In the genomic region with DNA sequence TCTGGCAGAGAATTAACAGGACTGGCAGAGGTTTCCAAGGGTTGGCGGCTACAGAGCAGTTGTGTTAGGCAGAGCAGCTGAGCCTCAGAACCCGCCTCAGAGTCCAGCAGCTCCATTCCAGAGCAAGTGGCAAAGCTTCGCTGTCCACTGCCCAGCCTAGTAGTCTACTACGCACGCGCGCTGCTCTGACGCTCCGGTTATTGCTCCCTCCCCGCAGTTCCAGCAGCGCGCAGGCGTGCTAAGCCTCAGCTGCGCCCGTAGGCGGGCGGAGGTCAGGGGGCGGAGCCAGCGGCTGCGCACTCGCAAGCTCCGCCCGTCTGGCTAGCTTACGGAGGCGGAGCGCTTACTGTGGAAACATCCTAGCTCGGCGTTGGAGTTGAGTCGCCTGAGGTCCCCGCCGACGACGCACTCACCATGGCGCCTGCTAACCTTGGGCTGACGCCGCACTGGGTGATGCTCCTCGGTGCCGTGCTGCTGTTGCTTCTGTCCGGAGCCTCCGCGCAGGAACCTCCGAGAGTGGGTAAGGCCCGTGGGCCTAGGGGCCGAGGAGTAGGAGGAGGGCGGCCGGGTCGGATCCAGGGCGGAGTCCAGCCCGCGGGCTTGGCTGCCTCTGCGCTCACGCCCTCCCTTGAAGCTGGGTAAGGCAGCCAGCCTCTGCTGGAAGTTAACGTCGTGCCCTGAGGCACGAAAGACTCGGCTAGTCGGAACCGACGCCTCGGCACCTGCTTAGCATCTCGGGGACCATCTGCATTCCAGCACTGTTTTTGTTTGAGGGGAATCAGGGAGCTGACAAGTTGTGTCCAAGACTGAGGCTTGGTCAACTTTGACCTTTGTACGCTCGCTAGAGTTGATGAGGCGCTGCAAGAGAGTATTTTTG, we compare ENCODE assay signal across 7 mouse cellular contexts. TPM values are rescaled to one million over a fixed set of nuclear protein-coding genes. Genes with fewer than 3 reads are reported as not detected.
DNase-seq lines count a peak whose midpoint lies in the region; ATAC-seq and TF ChIP-seq lines count a peak whose summit lies in the region.

A gene (plus strand): TSS at position 313 of the 877 bp plus-strand sequence.

- peak; percentile 97 for DNase-seq in adrenal gland, postnatal 10 days
- DNase-seq in embryonic facial prominence, embryonic 10.5 days (ENCODE audit: low spot score): peak; percentile 97
- no peak for DNase-seq in gonadal fat pad, adult 2 months (ENCODE audit: low read depth)
- DNase-seq in left cerebral cortex, postnatal 4 days: peak; percentile 98

- peaks cover 35% of the 10 kb centered on the region for H3K4me1 ChIP-seq in embryonic facial prominence, embryonic 10.5 days
- peaks cover 11% of the 10 kb centered on the region for H3K4me1 ChIP-seq in intestine, postnatal 0 days (replicated peaks; ENCODE audit: control insufficient read depth, insufficient read depth, low read length)
- peaks cover 18% of the 10 kb centered on the region for H3K4me1 ChIP-seq in midbrain, embryonic 12.5 days
- H3K4me1 ChIP-seq in small intestine, adult 2 months (ENCODE audit: control insufficient read depth, insufficient read depth, insufficient read length, low read length): peaks cover 26% of the 10 kb centered on the region

- intact Hi-C loops in left cerebral cortex, postnatal 4 days (cut with DNase I): no loop called here

- peak; percentile 90 for ATAC-seq in intestine, postnatal 0 days
- peak; percentile 98 for ATAC-seq in midbrain, embryonic 12.5 days (ENCODE audit: low FRiP score, low read depth)

- H3K27me3 ChIP-seq in embryonic facial prominence, embryonic 10.5 days (replicated peaks; ENCODE audit: low read depth, poor library complexity, severe bottlenecking): no peaks in the 10 kb centered on the region
- no peaks in the 10 kb centered on the region for H3K27me3 ChIP-seq in intestine, postnatal 0 days (replicated peaks; ENCODE audit: control insufficient read depth, insufficient read depth, low read length)
- 0 out of 2 replicates have a peak, but pooled peaks cover 5% of the 10 kb centered on the region for H3K27me3 ChIP-seq in midbrain, embryonic 12.5 days
- H3K27me3 ChIP-seq in small intestine, adult 2 months (ENCODE audit: control insufficient read depth, insufficient read depth, low read length): no peaks in the 10 kb centered on the region

- no peak; the same call in 1 of the 2 replicates for TF ChIP-seq CTCF in intestine, postnatal 0 days (IDR thresholded peaks at IDR 0.05; ENCODE audit: low read depth)
- no peak for TF ChIP-seq CTCF in small intestine, adult 2 months (IDR thresholded peaks at IDR 0.05; ENCODE audit: extremely low read depth, insufficient read length, insufficient replicate concordance, low read depth, low read length)

- peak within 1 kb of the TSS; percentile 77 for H3K4me2 ChIP-seq in intestine, postnatal 0 days (replicated peaks; ENCODE audit: low read depth)
- peak within 1 kb of the TSS; percentile 88 for H3K4me2 ChIP-seq in midbrain, embryonic 12.5 days (replicated peaks)

- peak within 1 kb of the TSS; percentile 83 for H3K9ac ChIP-seq in intestine, postnatal 0 days (ENCODE audit: low read depth, low read length)
- H3K9ac ChIP-seq in midbrain, embryonic 12.5 days (replicated peaks): peak within 1 kb of the TSS; percentile 87

- under 1% methylated on average over 64 of the region's 64 CpGs for WGBS in embryonic facial prominence, embryonic 10.5 days
- WGBS in intestine, postnatal 0 days: under 1% methylated on average over 64 of the region's 64 CpGs
- WGBS in midbrain, embryonic 12.5 days: under 1% methylated on average over 64 of the region's 64 CpGs
- under 1% methylated on average over 64 of the region's 64 CpGs for WGBS in small intestine, adult 2 months

- peak within 1 kb of the TSS; percentile 92 for H3K27ac ChIP-seq in embryonic facial prominence, embryonic 10.5 days (replicated peaks)
- H3K27ac ChIP-seq in intestine, postnatal 0 days (ENCODE audit: low read depth, low read length): peak within 1 kb of the TSS; percentile 99
- H3K27ac ChIP-seq in midbrain, embryonic 12.5 days (replicated peaks): peak within 1 kb of the TSS; percentile 83
- H3K27ac ChIP-seq in small intestine, adult 2 months (ENCODE audit: insufficient read depth, low read depth, low read length): peak within 1 kb of the TSS; percentile 93

- H3K4me3 ChIP-seq in embryonic facial prominence, embryonic 10.5 days: peak within 1 kb of the TSS; percentile 75
- H3K4me3 ChIP-seq in intestine, postnatal 0 days (ENCODE audit: low read depth, low read length): peak within 1 kb of the TSS; percentile 78
- H3K4me3 ChIP-seq in midbrain, embryonic 12.5 days: peak within 1 kb of the TSS; percentile 89
- H3K4me3 ChIP-seq in small intestine, adult 2 months (ENCODE audit: low read depth, low read length): peak within 1 kb of the TSS; percentile 71

- H3K9me3 ChIP-seq in embryonic facial prominence, embryonic 10.5 days: no peaks in the 10 kb centered on the region
- H3K9me3 ChIP-seq in intestine, postnatal 0 days (ENCODE audit: control insufficient read depth): no peaks in the 10 kb centered on the region
- no peaks in the 10 kb centered on the region for H3K9me3 ChIP-seq in midbrain, embryonic 12.5 days

- peak; percentile 97 for TF ChIP-seq POLR2A in small intestine, adult 2 months (IDR thresholded peaks at IDR 0.05; ENCODE audit: low read depth, low read length)

- peaks cover 6% of the 10 kb centered on the region for H3K36me3 ChIP-seq in embryonic facial prominence, embryonic 10.5 days (replicated peaks)
- no peaks in the 10 kb centered on the region for H3K36me3 ChIP-seq in intestine, postnatal 0 days (ENCODE audit: control insufficient read depth, insufficient read depth)
- H3K36me3 ChIP-seq in midbrain, embryonic 12.5 days: 0 out of 2 replicates have a peak, but pooled peaks cover under 1% of the 10 kb centered on the region
- 0 out of 2 replicates have a peak, but pooled peaks cover 2% of the 10 kb centered on the region for H3K36me3 ChIP-seq in small intestine, adult 2 months (ENCODE audit: control insufficient read depth, insufficient read depth, low read length)

RNA-seq across cellular contexts. Expression of the gene that starts here (rescaled TPM):
- 100 to 1,000 TPM; 160 to 178 TPM for total RNA-seq in adrenal gland, postnatal 10 days (2021)
- 65.6 and 71.0 TPM in 2 replicates for polyA plus RNA-seq in embryonic facial prominence, embryonic 10.5 days (2016; fragmentation: Nextera tagmentation; extraction: Ambion mirVana)
- 203 and 244 TPM in 2 replicates for polyA plus RNA-seq in gonadal fat pad, adult 2 months (2012; rRNA removed)
- 200 and 201 TPM in 2 replicates for polyA plus RNA-seq in intestine, postnatal 0 days (2015; fragmentation: Nextera tagmentation; extraction: Ambion mirVana)
- total RNA-seq in left cerebral cortex, postnatal 4 days (2021): 10 to 100 TPM; 54.7 to 62.7 TPM
- polyA plus RNA-seq in midbrain, embryonic 12.5 days (2016; fragmentation: Nextera tagmentation; extraction: Ambion mirVana): 62.4 and 69.4 TPM in 2 replicates
- 82.9 and 176 TPM in 2 replicates for polyA plus RNA-seq in small intestine, adult 2 months (2012; rRNA removed)
